Mouse (Mus musculus) spleen, embryonic (tissue): ENCODE measurements around the gene Rpl27.
"Not testable (repeated sequence)": the region's sequence is repeated elsewhere in the genome, so short reads cannot be mapped to it uniquely, and the experiment has no call there.

Experiments used
- CTCF ChIA-PET: fragments of 350-600 bp; sonication (Branson Sonifier 250); formaldehyde crosslinking; loops from one replicate; lab custom pipeline; 2022; lab: Charles Lee

Gene Rpl27

GRCm38 (mm10) chr11:101442127-101442693, at the start of gene Rpl27:
Gene Rpl27 (plus strand): TSS chr11:101442298.
- CTCF ChIA-PET: interaction anchor here (0.5 to 1.1 kb wide), 2 partner anchors 24 to 728 kb away, joined by 3 to 7 read pairs; partner anchors contain the start of genes Hspb9 and Vat1

- CTCF ChIA-PET: interaction anchor here (0.6 kb wide), 1 partner anchor 14 kb away, joined by 6 read pairs; no protein-coding TSS in a partner anchor
Observed at GRCm38 (mm10) chr11:101395110-101395509, 47.0 kb upstream of the Rpl27 start.

- CTCF ChIA-PET: no interaction called here
Observed at GRCm38 (mm10) chr11:101415306-101415705, 26.8 kb upstream of the Rpl27 start.

- CTCF ChIA-PET: interaction anchor here (0.6 to 0.7 kb wide), 2 partner anchors 24 to 98 kb away, joined by 3 read pairs; no protein-coding TSS in a partner anchor
Observed at GRCm38 (mm10) chr11:101416433-101417100, 25.5 kb upstream of the Rpl27 start.

- CTCF ChIA-PET: no interaction called here
Observed at GRCm38 (mm10) chr11:101417101-101417855, 24.8 kb upstream of the Rpl27 start, which contains the start of gene Aarsd1. Gene Aarsd1 (minus strand): TSS chr11:101417615.

- CTCF ChIA-PET: no interaction called here
Observed at GRCm38 (mm10) chr11:101418991-101419390, 23.1 kb upstream of the Rpl27 start.

- CTCF ChIA-PET: no interaction called here
Observed at GRCm38 (mm10) chr11:101419610-101420009, 22.5 kb upstream of the Rpl27 start.

- CTCF ChIA-PET: no interaction called here
Observed at GRCm38 (mm10) chr11:101420148-101420547, 21.9 kb upstream of the Rpl27 start.

GRCm38 (mm10) chr11:101424105-101424851, 17.8 kb upstream of the Rpl27 start, which contains the start of gene Gm27029:
Gene Gm27029 (minus strand): TSS chr11:101424796.
- CTCF ChIA-PET: interaction anchor here (0.6 to 1.1 kb wide), 2 partner anchors 10 to 168 kb away, joined by 3 to 4 read pairs; no protein-coding TSS in a partner anchor

- CTCF ChIA-PET: interaction anchor here (0.6 to 1.1 kb wide), 2 partner anchors 9 to 169 kb away, joined by 3 to 4 read pairs; no protein-coding TSS in a partner anchor
Observed at GRCm38 (mm10) chr11:101424925-101425813, 16.9 kb upstream of the Rpl27 start, which contains the start of the genes Rundc1 and Ptges3l. Gene Rundc1 (plus strand): TSS chr11:101425085. Gene Ptges3l (minus strand): TSS chr11:101425333.

- CTCF ChIA-PET: no interaction called here
Observed at GRCm38 (mm10) chr11:101426165-101426564, 15.9 kb upstream of the Rpl27 start.

GRCm38 (mm10) chr11:101431327-101431726, 10.8 kb upstream of the Rpl27 start:
- CTCF ChIA-PET: no interaction called here

- CTCF ChIA-PET: interaction anchor here (1.3 kb wide), 1 partner anchor 9 kb away, joined by 3 read pairs; the partner anchor contains the start of genes Gm27029, Ptges3l and Rundc1
Observed at GRCm38 (mm10) chr11:101433396-101433795, 8.7 kb upstream of the Rpl27 start.

GRCm38 (mm10) chr11:101435831-101436230, 6.3 kb upstream of the Rpl27 start:
- CTCF ChIA-PET: no interaction called here

- CTCF ChIA-PET: no interaction called here
Observed at GRCm38 (mm10) chr11:101436916-101437315, 5.2 kb upstream of the Rpl27 start.

GRCm38 (mm10) chr11:101438006-101438405, 4.1 kb upstream of the Rpl27 start:
- CTCF ChIA-PET: not testable (repeated sequence)

GRCm38 (mm10) chr11:101441450-101442126, 510 bp upstream of the Rpl27 start:
- CTCF ChIA-PET: interaction anchor here (0.5 to 1.1 kb wide), 2 partner anchors 728 to 807 kb away, joined by 3 read pairs; partner anchors contain the start of genes BC030867 and Hspb9

GRCm38 (mm10) chr11:101442760-101443159, 662 bp downstream of the Rpl27 start:
- CTCF ChIA-PET: no interaction called here

- CTCF ChIA-PET: no interaction called here
Observed at GRCm38 (mm10) chr11:101446319-101446718, 4.2 kb downstream of the Rpl27 start.
